Mouse (Mus musculus): ENCODE data around the gene Cdh24.

GRCm38 (mm10) chr14:54591056-54591455 is 50.1 kb downstream of the Cdh24 start:
- TF ChIP-seq POLR2A (IDR thresholded peaks at IDR 0.05; ENCODE audit: borderline replicate concordance, control insufficient read depth, low read depth, low read length) (no peak), CTCF (IDR thresholded peaks at IDR 0.05; ENCODE audit: control insufficient read depth, insufficient read depth, low read length) (no peak)

Measured in bone marrow, adult 2 months (tissue).